Mouse (Mus musculus): Measurements from ENCODE around the gene Klf11. TPM values are rescaled to one million over a fixed set of nuclear protein-coding genes. Genes with fewer than 3 reads are reported as not detected.
"Not testable (repeated sequence)": the region's sequence is repeated elsewhere in the genome, so short reads cannot be mapped to it uniquely, and the experiment has no call there.

The Klf11 gene
- polyA plus RNA-seq, 1 experiment from 2014 or later = 3.3 TPM

GRCm38 (mm10) chr12:24680492-24681285 is 29.6 kb downstream of the Klf11 start:
- no peak overlapping the region for H3K4me3 ChIP-seq (ENCODE audit: inconsistent target)
- 6% methylated on average over 61 of the region's 61 CpGs for WGBS (ENCODE audit: missing documents)
- no peaks in the 10 kb centered on the region for H3K79me2 ChIP-seq (ENCODE audit: inconsistent target)
- no peaks in the 10 kb centered on the region for H3K36me3 ChIP-seq (ENCODE audit: inconsistent target)
- H3K27ac ChIP-seq = no peak overlapping the region

DNA sequence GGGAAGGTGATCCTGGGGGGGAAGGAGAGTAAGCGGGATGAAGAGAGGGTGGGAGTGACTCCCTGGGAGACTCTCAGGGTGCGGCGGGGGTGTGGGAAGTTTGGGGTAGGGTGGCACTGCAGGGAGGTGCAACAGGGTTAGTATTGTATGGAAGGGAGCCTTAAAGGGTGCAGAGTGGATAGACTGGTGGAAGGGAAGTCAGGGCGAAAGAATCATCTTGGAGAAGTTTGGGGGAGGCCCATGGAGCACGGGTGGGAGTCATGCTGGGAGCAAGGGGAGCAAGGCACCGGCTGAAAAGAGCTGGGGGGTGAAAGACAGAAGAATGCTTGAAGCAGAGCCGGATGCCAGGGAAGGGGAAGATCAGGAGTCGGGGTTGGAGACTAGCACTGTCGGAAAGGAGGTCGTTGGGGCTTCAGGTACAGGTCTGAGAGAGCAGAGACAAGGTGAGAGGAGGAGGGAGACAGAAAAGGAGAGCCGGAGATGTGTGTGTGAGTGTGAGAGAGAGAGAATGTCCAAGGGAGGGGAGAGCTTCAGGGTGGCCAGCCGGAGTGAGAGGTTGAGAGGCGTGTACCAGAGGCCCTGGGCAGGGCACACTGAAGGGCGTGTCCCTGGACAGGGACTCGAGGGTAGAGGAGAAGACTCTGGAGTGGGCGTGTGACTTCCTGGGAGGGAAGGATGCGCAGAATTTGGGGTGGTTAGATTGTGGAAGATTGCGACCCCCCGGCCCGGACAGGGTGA is 30.4 kb downstream of the Klf11 start, which contains the start of gene Cys1:
Cys1 (minus strand) TSS at position 528 of the 738 bp plus-strand sequence.
- Histone ChIP-seq H3K27ac (no peak within 1 kb of the TSS), H3K36me3 (ENCODE audit: inconsistent target) (no peaks in the 10 kb centered on the region), H3K79me2 (ENCODE audit: inconsistent target) (no peaks in the 10 kb centered on the region), H3K4me3 (ENCODE audit: inconsistent target) (no peak within 1 kb of the TSS)
- WGBS (ENCODE audit: missing documents) = 4% methylated on average over 20 of the region's 20 CpGs

GRCm38 (mm10) chr12:24682563-24682962 is 31.5 kb downstream of the Klf11 start:
- 58% methylated on average over 8 of the region's 8 CpGs for WGBS (ENCODE audit: missing documents)
- H3K79me2 ChIP-seq (ENCODE audit: inconsistent target) = no peaks in the 10 kb centered on the region
- no peak overlapping the region for H3K4me3 ChIP-seq (ENCODE audit: inconsistent target)
- no peak overlapping the region for H3K27ac ChIP-seq
- H3K36me3 ChIP-seq (ENCODE audit: inconsistent target) = no peaks in the 10 kb centered on the region

- Histone ChIP-seq H3K4me3 (ENCODE audit: inconsistent target) (no peak overlapping the region), H3K27ac (no peak overlapping the region), H3K79me2 (ENCODE audit: inconsistent target) (no peaks in the 10 kb centered on the region), H3K36me3 (ENCODE audit: inconsistent target) (no peaks in the 10 kb centered on the region)
- 66% methylated on average over 7 of the region's 7 CpGs for WGBS (ENCODE audit: missing documents)
These were observed 32.4 kb downstream of the Klf11 start for GRCm38 (mm10) chr12:24683461-24683860.

DNA sequence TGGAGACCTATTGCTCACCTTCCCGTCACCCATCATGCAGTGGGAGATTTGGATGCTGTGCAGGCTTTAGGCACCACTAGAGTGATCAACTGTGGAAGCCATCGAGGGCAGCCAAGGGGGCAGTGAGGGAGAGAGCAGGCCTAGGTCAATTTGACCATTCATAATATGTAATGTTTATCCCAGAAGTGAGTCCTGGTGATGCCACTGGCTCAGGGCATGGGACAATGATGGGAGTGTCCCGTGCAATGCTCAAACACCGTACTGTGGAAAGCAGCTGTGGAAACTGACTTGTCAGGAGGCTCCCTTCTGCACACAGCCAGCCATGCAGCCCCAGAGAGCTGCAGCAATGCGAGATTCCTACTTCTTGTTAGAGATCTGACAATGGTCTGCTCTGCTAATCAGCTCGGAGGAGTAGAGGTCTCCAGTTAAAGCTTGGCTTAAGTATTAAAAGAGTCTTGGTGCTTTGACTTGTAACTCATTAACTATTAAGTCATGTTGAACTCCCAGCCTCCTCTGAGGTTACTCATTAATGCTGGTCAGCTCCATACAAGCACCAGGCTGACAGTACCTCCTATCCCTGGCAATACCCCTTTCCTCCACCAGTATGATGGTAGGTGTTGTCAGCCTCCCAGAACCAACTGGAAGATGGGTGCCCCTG is 35.1 kb downstream of the Klf11 start:
- Histone ChIP-seq H3K36me3 (ENCODE audit: inconsistent target) (no peaks in the 10 kb centered on the region), H3K27ac (no peak overlapping the region), H3K79me2 (ENCODE audit: inconsistent target) (no peaks in the 10 kb centered on the region), H3K4me3 (ENCODE audit: inconsistent target) (no peak overlapping the region)
- WGBS (ENCODE audit: missing documents) = 89% methylated on average over 6 of the region's 6 CpGs

- Histone ChIP-seq H3K79me2 (ENCODE audit: inconsistent target) (no peaks in the 10 kb centered on the region), H3K36me3 (ENCODE audit: inconsistent target) (no peaks in the 10 kb centered on the region), H3K4me3 (ENCODE audit: inconsistent target) (no peak overlapping the region), H3K27ac (no peak overlapping the region)
- WGBS (ENCODE audit: missing documents) = 90% methylated on average over 11 of the region's 11 CpGs
These were observed 35.7 kb downstream of the Klf11 start for GRCm38 (mm10) chr12:24686696-24687346.

GRCm38 (mm10) chr12:24690351-24690750 is 39.3 kb downstream of the Klf11 start:
- Histone ChIP-seq H3K36me3 (ENCODE audit: inconsistent target) (no peaks in the 10 kb centered on the region), H3K27ac (no peak overlapping the region), H3K4me3 (ENCODE audit: inconsistent target) (no peak overlapping the region), H3K79me2 (ENCODE audit: inconsistent target) (no peaks in the 10 kb centered on the region)
- 100% methylated on average over 3 of the region's 3 CpGs for WGBS (ENCODE audit: missing documents)

DNA sequence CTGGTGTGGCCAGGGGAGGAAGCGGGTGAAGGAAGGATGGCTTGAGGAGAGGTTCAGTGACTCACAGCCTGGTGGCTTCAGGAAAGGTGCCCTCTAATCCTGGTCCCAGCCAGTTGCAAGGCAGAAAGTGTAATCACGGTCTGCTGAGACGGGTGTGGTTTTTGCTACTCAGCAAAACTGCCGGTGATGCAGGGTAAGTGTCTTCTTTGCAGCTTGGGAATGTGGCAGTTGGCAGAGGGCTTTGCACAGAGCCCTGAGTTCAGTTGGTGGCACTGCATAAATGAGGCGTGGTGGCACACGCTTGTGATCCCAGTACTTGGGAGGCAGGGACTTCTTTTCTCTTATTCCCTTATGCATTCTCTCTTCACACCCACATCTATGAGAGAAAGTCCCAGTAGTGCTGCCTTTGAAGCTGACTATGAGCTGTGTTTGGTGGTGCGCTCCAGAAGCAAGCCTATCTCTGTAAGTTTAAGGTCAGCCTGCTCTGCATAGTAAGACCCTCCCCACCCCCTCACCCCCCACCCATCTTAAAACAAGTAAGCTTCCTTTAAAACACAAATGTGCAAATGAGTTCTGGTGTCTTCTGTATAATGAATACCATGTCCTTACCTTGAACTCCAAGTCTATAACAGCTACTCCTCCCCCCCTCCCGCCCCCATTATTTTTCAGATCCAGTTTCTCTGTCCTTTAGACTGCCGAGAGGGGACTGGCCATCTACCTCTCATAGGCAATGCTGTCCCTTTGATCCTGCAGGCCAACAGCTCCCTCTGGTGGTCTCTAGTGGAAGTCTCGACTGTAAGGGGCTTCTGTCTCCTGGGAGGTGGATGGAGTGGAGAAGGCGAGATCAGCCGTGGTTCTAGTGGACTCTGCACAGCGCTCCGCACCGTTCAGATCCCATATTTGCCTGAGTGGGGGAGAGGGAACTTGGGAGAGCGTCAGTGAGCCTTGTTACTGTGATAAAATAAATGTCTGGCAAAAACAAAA is 45.7 kb downstream of the Klf11 start:
- H3K79me2 ChIP-seq (ENCODE audit: inconsistent target) = no peaks in the 10 kb centered on the region
- H3K36me3 ChIP-seq (ENCODE audit: inconsistent target) = no peaks in the 10 kb centered on the region
- H3K4me3 ChIP-seq (ENCODE audit: inconsistent target) = no peak overlapping the region
- no peak overlapping the region for H3K27ac ChIP-seq
- 40% methylated on average over 16 of the region's 16 CpGs for WGBS (ENCODE audit: missing documents)

GRCm38 (mm10) chr12:24697484-24698204 is 46.6 kb downstream of the Klf11 start:
- no peaks in the 10 kb centered on the region for H3K79me2 ChIP-seq (ENCODE audit: inconsistent target)
- H3K36me3 ChIP-seq (ENCODE audit: inconsistent target) = no peaks in the 10 kb centered on the region
- H3K27ac ChIP-seq = no peak overlapping the region
- H3K4me3 ChIP-seq (ENCODE audit: inconsistent target) = no peak overlapping the region
- 67% methylated on average over 8 of the region's 8 CpGs for WGBS (ENCODE audit: missing documents)

GRCm38 (mm10) chr12:24698514-24698913 is 47.4 kb downstream of the Klf11 start:
- H3K27ac ChIP-seq = no peak overlapping the region
- H3K4me3 ChIP-seq (ENCODE audit: inconsistent target) = no peak overlapping the region
- no peaks in the 10 kb centered on the region for H3K79me2 ChIP-seq (ENCODE audit: inconsistent target)
- no peaks in the 10 kb centered on the region for H3K36me3 ChIP-seq (ENCODE audit: inconsistent target)
- 89% methylated on average over 3 of the region's 3 CpGs for WGBS (ENCODE audit: missing documents)

- Histone ChIP-seq H3K27ac (no peak overlapping the region), H3K4me3 (ENCODE audit: inconsistent target) (no peak overlapping the region), H3K36me3 (ENCODE audit: inconsistent target) (no peaks in the 10 kb centered on the region), H3K79me2 (ENCODE audit: inconsistent target) (no peaks in the 10 kb centered on the region)
- WGBS (ENCODE audit: missing documents) = 59% methylated on average over 10 of the region's 10 CpGs
These were observed 48.5 kb downstream of the Klf11 start for GRCm38 (mm10) chr12:24699578-24699977.

GRCm38 (mm10) chr12:24701621-24702020 is 50.5 kb downstream of the Klf11 start:
- H3K79me2 ChIP-seq (ENCODE audit: inconsistent target); H3K36me3 ChIP-seq (ENCODE audit: inconsistent target); H3K4me3 ChIP-seq (ENCODE audit: inconsistent target); H3K27ac ChIP-seq: not testable (repeated sequence)
- 90% methylated on average over 9 of the region's 9 CpGs for WGBS (ENCODE audit: missing documents)

GRCm38 (mm10) chr12:24703013-24703412 is 51.9 kb downstream of the Klf11 start:
- Histone ChIP-seq H3K27ac (no peak overlapping the region), H3K4me3 (ENCODE audit: inconsistent target) (no peak overlapping the region), H3K36me3 (ENCODE audit: inconsistent target) (no peaks in the 10 kb centered on the region), H3K79me2 (ENCODE audit: inconsistent target) (no peaks in the 10 kb centered on the region)
- 97% methylated on average over 3 of the region's 3 CpGs for WGBS (ENCODE audit: missing documents)

Measured in macrophage (primary cell).